Mouse (Mus musculus) midbrain, postnatal 0 days (tissue): ENCODE data around the gene Pax6. TPM values are rescaled to one million over a fixed set of nuclear protein-coding genes. Genes with fewer than 3 reads are reported as not detected.

Experiments
- ATAC-seq: fragments of 200-750 bp; cut with Nextera tagmentation; 2 replicates; pipeline ENCODE4 v1.8.0; 2017; ENCODE audit warnings: moderate number of reproducible peaks, mild to moderate bottlenecking, moderate TSS enrichment, moderate library complexity; ENCODE audit not compliant: low FRiP score
- DNase-seq: peaks from one replicate; pipeline ENCODE4 v3.0.0-alpha.2; 2015; ENCODE audit warnings: low spot score
- H3K27ac ChIP-seq: fragments of 300-500 bp; sonication (generic); 2 replicates; pipeline ENCODE4 v1.5.1; 2014; ENCODE audit warnings: low read depth, mild to moderate bottlenecking, low read length, mixed read lengths
- H3K27me3 ChIP-seq: fragments of 300-500 bp; sonication (generic); 2 replicates; pipeline ENCODE4 v1.6.1; 2014; ENCODE audit warnings: low read length, control low read depth, mixed read lengths; ENCODE audit not compliant: insufficient read depth
- H3K36me3 ChIP-seq: fragments of 300-500 bp; sonication (generic); 2 replicates; pipeline ENCODE4 v1.6.1; 2014; ENCODE audit warnings: low read length, control low read depth, mixed read lengths; ENCODE audit not compliant: insufficient read depth
- H3K4me1 ChIP-seq: fragments of 300-500 bp; sonication (generic); 2 replicates; pipeline ENCODE4 v1.6.1; 2014; ENCODE audit warnings: mild to moderate bottlenecking, control low read depth, antibody characterized with exemption, low read length, mixed read lengths; ENCODE audit not compliant: insufficient read depth
- H3K4me2 ChIP-seq: fragments of 300-500 bp; sonication (generic); 2 replicates; pipeline ENCODE4 v1.6.1; 2014; ENCODE audit warnings: low read depth, mild to moderate bottlenecking, low read length, mixed read lengths; ENCODE audit not compliant: poor library complexity, severe bottlenecking
- H3K4me3 ChIP-seq: fragments of 300-500 bp; sonication (generic); 2 replicates; pipeline ENCODE4 v1.5.1; 2014; ENCODE audit warnings: low read depth, mild to moderate bottlenecking, low read length, moderate library complexity
- H3K9ac ChIP-seq: fragments of 300-500 bp; sonication (generic); replicated peaks from 2 replicates; pipeline ENCODE4 v1.6.1; 2014; ENCODE audit warnings: mild to moderate bottlenecking, low read length, moderate library complexity, mixed read lengths; ENCODE audit not compliant: poor library complexity, severe bottlenecking
- H3K9me3 ChIP-seq: fragments of 300-500 bp; sonication (generic); 2 replicates; pipeline ENCODE4 v1.6.1; 2016; ENCODE audit warnings: low read length, control low read depth
- CTCF ChIP-seq: IDR thresholded peaks from 2 replicates; pipeline ENCODE4 v1.5.1; 2016; ENCODE audit warnings: antibody characterized with exemption, mild to moderate bottlenecking
- WGBS: fragments of 180-500 bp; shearing (Covaris S2); extraction: QIAGEN DNeasy Blood & Tissue Kit; methylation state at CpG from one replicate; pipeline ENCODE4 v1.1.7; 2014; 5-methylcytosine and 5-hydroxymethylcytosine counted together
- polyA plus RNA-seq: library from polyadenylated mRNA; unstranded; fragments of >200 nt; fragmentation: Nextera tagmentation; extraction: Ambion mirVana; gene quantifications from 2 replicates; pipeline ENCODE4 v1.2.1, GENCODE M21; 2015
- total RNA-seq: library from RNA; depleted of rRNA; stranded (reverse); fragments of >200 nt; gene quantifications from 2 replicates; pipeline ENCODE4 v1.2.3, GENCODE M21; 2014

The Pax6 gene
- total and polyA plus RNA-seq, 2 experiments from 2014 or later, result 11.3 to 27.1 TPM

DNA sequence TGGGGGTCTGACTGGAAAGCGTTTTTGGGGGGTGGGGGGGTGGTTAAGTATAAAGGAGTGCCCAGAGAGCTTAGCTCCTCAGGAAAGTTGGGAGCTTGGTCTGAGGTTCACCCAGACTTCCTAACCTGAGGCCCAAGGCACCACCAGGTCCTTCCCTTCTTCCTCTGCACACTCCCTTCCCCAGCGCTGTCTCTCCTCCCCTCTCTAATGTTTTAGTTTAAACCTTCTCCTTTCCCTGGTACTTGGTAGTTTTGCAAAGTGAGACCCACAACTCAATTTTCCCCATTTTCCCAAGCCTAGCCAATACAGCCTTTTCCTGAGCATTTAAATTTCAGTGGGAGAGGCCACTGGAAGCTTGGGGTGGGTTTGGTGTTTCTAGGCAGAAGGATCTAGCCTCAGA lies 10.6 kb downstream of the Pax6 start:
- Histone ChIP-seq H3K4me1 (no peaks in the 10 kb centered on the region), H3K4me3 (no peak overlapping the region), H3K9ac (no peak overlapping the region), H3K27me3 (peaks cover 87% of the 10 kb centered on the region), H3K27ac (no peak overlapping the region), H3K9me3 (no peaks in the 10 kb centered on the region), H3K36me3 (no peaks in the 10 kb centered on the region), H3K4me2 (peak overlapping the region; percentile 20; the same call in 1 of the 2 replicates)
- no peak for DNase-seq
- TF ChIP-seq CTCF, result no peak
- 0% methylated on average over 2 of the region's 2 CpGs for WGBS
- no peak for ATAC-seq

DNA sequence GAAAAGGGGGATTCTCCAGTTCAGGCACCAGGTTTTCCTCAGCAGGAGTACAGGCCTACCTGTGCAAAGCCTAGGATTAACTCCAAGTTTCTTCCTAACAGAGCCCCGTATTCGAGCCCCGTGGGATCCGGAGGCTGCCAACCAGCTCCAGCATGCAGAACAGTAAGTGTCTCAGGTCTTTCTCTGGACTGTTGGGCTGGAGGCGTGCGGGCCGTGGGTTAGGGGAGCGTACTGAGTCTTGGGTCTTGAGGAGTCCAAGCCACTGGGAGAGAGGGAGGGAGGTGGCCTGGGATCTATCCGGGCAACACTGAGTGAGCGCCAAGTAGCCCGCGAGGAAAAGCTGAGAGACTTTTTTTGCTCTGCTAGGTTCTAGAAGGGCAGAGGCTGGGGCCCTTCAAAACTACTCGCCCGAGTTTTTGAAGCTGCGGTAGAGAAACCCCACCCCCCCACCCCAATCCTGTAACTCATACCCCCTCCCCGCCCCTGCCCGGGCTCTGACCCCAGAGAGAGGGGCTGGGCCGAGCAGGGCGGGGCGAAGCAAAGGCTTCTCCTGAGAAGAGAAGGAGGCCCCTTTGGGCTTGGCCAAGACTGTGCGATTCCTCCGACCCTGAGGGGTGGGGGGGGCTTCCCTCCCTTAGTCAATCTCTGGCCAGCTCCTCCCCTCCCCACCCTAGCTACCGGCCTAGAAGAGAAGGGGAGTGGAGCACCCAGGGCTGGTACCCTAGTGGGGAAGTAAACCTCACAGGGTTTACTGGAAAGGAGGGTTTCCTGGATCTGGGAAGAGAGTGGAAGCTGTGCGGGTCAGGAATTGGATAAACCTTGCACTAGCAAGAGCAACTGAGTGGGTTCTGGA lies 11.7 kb downstream of the Pax6 start:
- no peaks in the 10 kb centered on the region for H3K4me1 ChIP-seq
- no peak overlapping the region; the same call in 1 of the 2 replicates for H3K4me3 ChIP-seq
- 0 out of 2 replicates have a peak, but pooled peaks have one; percentile 20 for ATAC-seq
- H3K9ac ChIP-seq, result no peak overlapping the region
- H3K36me3 ChIP-seq, result no peaks in the 10 kb centered on the region
- 3% methylated on average over 24 of the region's 24 CpGs for WGBS
- no peak for TF ChIP-seq CTCF
- H3K27me3 ChIP-seq, result peaks cover 84% of the 10 kb centered on the region
- DNase-seq, result peak; percentile 74
- no peaks in the 10 kb centered on the region for H3K9me3 ChIP-seq
- no peak overlapping the region for H3K27ac ChIP-seq
- peak overlapping the region; percentile 29 for H3K4me2 ChIP-seq

DNA sequence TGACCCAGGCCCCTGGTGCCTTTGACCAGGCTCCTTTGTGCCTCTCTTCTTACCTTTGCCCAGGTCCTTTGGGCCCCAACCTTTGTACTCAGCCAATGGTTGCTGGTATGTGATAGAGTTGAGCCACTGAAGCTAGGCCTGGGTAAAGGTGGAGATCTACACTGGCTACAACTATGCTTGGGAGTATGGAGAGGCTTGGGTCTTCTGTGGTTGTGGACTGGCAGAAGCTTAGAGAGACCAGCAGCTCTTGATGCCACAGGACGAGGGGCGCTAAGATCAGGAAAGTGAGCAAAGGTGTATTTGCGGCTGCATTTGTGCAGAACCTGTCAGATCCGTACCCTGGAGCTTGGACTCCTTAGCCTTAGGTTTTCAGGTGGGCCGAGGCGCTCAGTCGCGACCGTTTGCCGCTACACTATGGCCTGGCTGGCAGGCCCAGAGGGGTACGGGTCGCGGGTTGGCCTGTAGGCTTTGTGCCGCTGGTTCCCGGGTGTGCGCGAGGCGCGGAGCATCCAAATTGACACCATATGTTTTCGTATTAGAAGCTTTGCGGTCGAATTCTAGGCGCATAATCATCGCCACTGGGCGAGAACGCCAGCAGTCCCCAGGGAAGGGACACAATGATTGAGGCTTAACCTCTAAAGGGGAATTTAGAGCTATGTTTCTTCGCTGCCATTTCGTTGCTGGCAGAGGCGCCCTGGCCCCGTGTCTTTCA lies 12.5 kb downstream of the Pax6 start:
- ATAC-seq (no peak), DNase-seq (peak; percentile 72)
- H3K9ac ChIP-seq, result no peak overlapping the region
- peak overlapping the region; percentile 6; the same call in 1 of the 2 replicates for H3K4me3 ChIP-seq
- H3K27ac ChIP-seq, result no peak overlapping the region
- H3K27me3 ChIP-seq, result peaks cover 84% of the 10 kb centered on the region
- TF ChIP-seq CTCF, result no peak
- WGBS, result 4% methylated on average over 30 of the region's 30 CpGs
- H3K4me1 ChIP-seq, result no peaks in the 10 kb centered on the region
- peak overlapping the region; percentile 29 for H3K4me2 ChIP-seq
- no peaks in the 10 kb centered on the region for H3K36me3 ChIP-seq
- H3K9me3 ChIP-seq, result no peaks in the 10 kb centered on the region

DNA sequence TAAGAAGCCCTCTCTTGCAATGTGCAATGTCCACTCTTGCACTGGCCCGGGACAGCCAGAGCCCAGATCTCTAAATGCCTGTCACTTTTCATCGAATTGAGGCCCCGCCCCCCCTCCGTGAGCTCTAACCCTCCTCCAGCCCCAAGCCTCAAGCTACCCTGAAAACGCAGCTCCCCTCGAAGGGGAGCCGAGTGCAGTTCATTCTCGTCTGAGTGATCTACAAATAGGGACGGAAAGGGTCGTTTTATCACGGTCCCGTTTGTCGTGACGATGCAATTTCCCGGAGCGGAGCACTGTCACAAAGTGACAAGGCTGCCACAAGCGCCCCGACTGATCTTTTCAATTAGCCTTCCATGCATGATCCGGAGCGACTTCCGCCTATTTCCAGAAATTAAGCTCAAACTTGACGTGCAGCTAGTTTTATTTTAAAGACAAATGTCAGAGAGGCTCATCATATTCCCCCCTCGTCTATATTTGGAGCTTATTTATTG lies 13.4 kb downstream of the Pax6 start:
- Histone ChIP-seq H3K27ac (no peak overlapping the region), H3K27me3 (peaks cover 83% of the 10 kb centered on the region), H3K4me1 (no peaks in the 10 kb centered on the region), H3K4me3 (0 out of 2 replicates have a peak overlapping the region, but pooled peaks have one; percentile 0), H3K9ac (0 out of 2 replicates have a peak overlapping the region, but pooled peaks have one; percentile 4), H3K4me2 (peak overlapping the region; percentile 26; the same call in 1 of the 2 replicates), H3K36me3 (no peaks in the 10 kb centered on the region), H3K9me3 (no peaks in the 10 kb centered on the region)
- no peak for TF ChIP-seq CTCF
- under 1% methylated on average over 23 of the region's 23 CpGs for WGBS
- no peak for ATAC-seq
- peak; percentile 70 for DNase-seq

DNA sequence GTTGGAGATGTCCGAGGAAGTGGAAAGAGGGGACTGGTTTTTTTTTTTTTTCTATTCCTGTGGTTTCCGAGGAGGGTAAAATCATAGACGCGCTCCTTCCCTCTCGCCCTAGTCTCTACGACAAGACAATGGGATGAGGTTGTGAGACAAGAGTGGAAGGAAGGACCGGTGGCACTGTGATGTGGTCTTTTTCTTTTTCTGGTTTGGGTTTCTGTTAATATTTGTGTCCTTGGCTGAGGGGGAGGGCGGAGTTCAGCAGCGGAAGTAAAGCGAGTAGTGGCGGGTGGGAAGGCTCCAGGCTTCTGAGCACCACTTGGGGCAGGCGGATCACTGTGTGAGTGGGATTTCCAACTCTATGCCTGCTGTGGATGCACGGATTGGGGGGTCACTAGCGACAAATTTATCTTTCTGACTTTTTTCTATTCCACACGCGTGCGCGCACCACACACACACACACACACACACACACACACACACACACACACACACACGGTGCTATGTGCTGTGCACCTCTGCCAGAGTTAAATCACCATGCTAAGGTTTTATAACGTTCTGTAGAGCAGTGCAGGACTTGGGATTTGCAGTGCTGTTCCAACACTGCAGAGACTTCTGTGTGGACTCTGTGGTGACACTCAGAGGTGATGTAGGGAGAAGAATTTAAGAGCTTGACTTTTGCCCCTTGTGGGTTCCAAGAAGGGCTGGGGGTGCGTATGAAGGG lies 14.1 kb downstream of the Pax6 start:
- DNase-seq, result no peak
- 5% methylated on average over 21 of the region's 21 CpGs for WGBS
- H3K4me2 ChIP-seq, result peak overlapping the region; percentile 10; the same call in 1 of the 2 replicates
- ATAC-seq, result no peak
- no peak for TF ChIP-seq CTCF
- H3K9me3 ChIP-seq, result no peaks in the 10 kb centered on the region
- no peaks in the 10 kb centered on the region for H3K4me1 ChIP-seq
- H3K36me3 ChIP-seq, result no peaks in the 10 kb centered on the region
- H3K9ac ChIP-seq, result no peak overlapping the region
- H3K27me3 ChIP-seq, result peaks cover 83% of the 10 kb centered on the region
- no peak overlapping the region for H3K27ac ChIP-seq
- H3K4me3 ChIP-seq, result 0 out of 2 replicates have a peak overlapping the region, but pooled peaks have one; percentile 0
